In genomic region chr5:144926275-144926674, GRCm38 (mm10) we compare ENCODE assay signal across 25 mouse cellular contexts. TPM values are rescaled to one million over a fixed set of nuclear protein-coding genes. Genes with fewer than 3 reads are reported as not detected.
DNase-seq lines count a peak whose midpoint lies in the region; ATAC-seq and TF ChIP-seq lines count a peak whose summit lies in the region.
"Had no signal": no experiment of that assay in that cellular context is flagged by ENCODE, and none has a peak within 500 bp of the region (broad histone marks: within the 10 kb centered on the region; RNA-seq: fewer than 3 reads in every experiment).

No protein-coding gene starts in this region.

- peak overlapping the region; percentile 28; the same call in 1 of the 2 replicates for H3K27ac ChIP-seq in gastrocnemius, adult 2 months
- H3K27ac ChIP-seq: embryonic facial prominence, embryonic 13.5 days; embryonic facial prominence, embryonic 15.5 days; forebrain, embryonic 10.5 days; forebrain, embryonic 12.5 days; forebrain, embryonic 15.5 days had no signal

- no peak for TF ChIP-seq CTCF in gastrocnemius, adult 2 months (IDR thresholded peaks at IDR 0.05)

- ATAC-seq in CD4-positive, CD25-positive, alpha-beta regulatory T cell, adult 4 months = peak; percentile 58
- ATAC-seq in activated CD4-positive, CD25-positive, alpha-beta regulatory T cell, adult 4 months = peak; percentile 36
- ATAC-seq: forebrain, embryonic 15.5 days; forebrain, postnatal 0 days had no signal

- H3K4me3 ChIP-seq in gastrocnemius, adult 2 months = no peak overlapping the region
- H3K4me3 ChIP-seq: embryonic facial prominence, embryonic 13.5 days; embryonic facial prominence, embryonic 15.5 days; erythroblast, embryonic 14.5 days; forebrain, embryonic 10.5 days; forebrain, embryonic 12.5 days; forebrain, embryonic 15.5 days had no signal

- intact Hi-C loops in gastrocnemius, adult 2 months (cut with DNase I) = no loop called here
- intact Hi-C loops in left cerebral cortex, postnatal 14 days (cut with DNase I) = no loop called here

- DNase-seq in gastrocnemius, adult 2 months = no peak
- DNase-seq in gastrocnemius, postnatal 25 days = no peak
- peak; percentile 63 for DNase-seq in naive thymus-derived CD4-positive, alpha-beta T cell, adult 2 months (ENCODE audit: low read depth)
- DNase-seq in left cerebral cortex, postnatal 14 days (ENCODE audit: low spot score in 2 of 2) = no peak
- no peak for DNase-seq in adrenal gland, postnatal 14 days
- no peak for DNase-seq in cerebellum, adult 9-11 months
- DNase-seq: adrenal gland, adult 2 months; adrenal gland, postnatal 10 days; adrenal gland, postnatal 36 days; B cell, adult 2 months; cerebellum, adult 11-12 months; cerebellum, adult 2 months; cerebellum, adult 9-10 months; cerebellum, postnatal 14 days; cerebellum, postnatal 36 days; embryo, embryonic 11 days; forebrain, postnatal 0 days had no signal

RNA-seq across cellular contexts. Expression of gene Smurf1, which starts 39.4 kb away (rescaled TPM):
- total RNA-seq in gastrocnemius, adult 2 months (2021) = 10 to 100 TPM in 1 of 2 experiments, 1 to 10 TPM in 1; 9.3 to 16.8 TPM
- total RNA-seq in gastrocnemius, postnatal 25 days (2021) = 10 to 100 TPM; 11.5 to 12.6 TPM
- 1 to 10 TPM; 4.6 to 4.8 TPM for polyA plus RNA-seq in CD4-positive, CD25-positive, alpha-beta regulatory T cell, adult 4 months (2017; shearing (Covaris generic))
- polyA plus RNA-seq in activated CD4-positive, CD25-positive, alpha-beta regulatory T cell, adult 4 months (2017; shearing (Covaris generic)) = 1 to 10 TPM; 4.0 to 5.2 TPM
- 10 to 100 TPM; 37.2 to 40.8 TPM for total RNA-seq in left cerebral cortex, postnatal 14 days (2021)
- total RNA-seq in adrenal gland, postnatal 14 days (2021) = 17.2 and 19.4 TPM in 2 replicates
